Mouse (Mus musculus): Measurements from ENCODE around the gene Med6.
"Not testable (repeated sequence)": the region's sequence is repeated elsewhere in the genome, so short reads cannot be mapped to it uniquely, and the experiment has no call there.

Med6 gene

GRCm38 (mm10) chr12:81564173-81564572 lies 30.6 kb downstream of the Med6 start:
- DNase-seq (ENCODE audit: low read depth, low spot score): peak; percentile 75

- no peak for DNase-seq (ENCODE audit: low read depth, low spot score)
Observed at GRCm38 (mm10) chr12:81549286-81549685, 45.5 kb downstream of the Med6 start.

- DNase-seq (ENCODE audit: low read depth, low spot score): no peak
Observed at GRCm38 (mm10) chr12:81547163-81547562, 47.6 kb downstream of the Med6 start.

GRCm38 (mm10) chr12:81533029-81533419 lies 61.8 kb downstream of the Med6 start:
- DNase-seq (ENCODE audit: low read depth, low spot score): no peak

GRCm38 (mm10) chr12:81532316-81533028 lies 62.3 kb downstream of the Med6 start, which contains the start of the genes Gm20498 and Synj2bp:
Gene Gm20498, minus strand, starts transcription at chr12:81532905.
Gene Synj2bp, minus strand, starts transcription at chr12:81532911.
- peak; percentile 98 for DNase-seq (ENCODE audit: low read depth, low spot score)

- DNase-seq (ENCODE audit: low read depth, low spot score): not testable (repeated sequence)
Observed at GRCm38 (mm10) chr12:81530587-81530986, 64.2 kb downstream of the Med6 start.

All from brain, adult 2 months (tissue).